Mouse (Mus musculus) kidney, adult 2 months (tissue): ENCODE measurements around the gene Gm16427. TPM values are rescaled to one million over a fixed set of nuclear protein-coding genes. Genes with fewer than 3 reads are reported as not detected.
"Not testable (repeated sequence)": the region's sequence is repeated elsewhere in the genome, so short reads cannot be mapped to it uniquely, and the experiment has no call there.

ENCODE experiments used
- DNase-seq: peaks from one replicate; pipeline ENCODE4 v3.0.0; 2021
- H3K27ac ChIP-seq: fragments of 200-500 bp; 2 replicates; pipeline ENCODE4 v1.5.1; 2012; ENCODE audit warnings: low read depth, low read length, control low read depth, inconsistent platforms; ENCODE audit not compliant: insufficient read depth
- H3K27me3 ChIP-seq: fragments of 200-500 bp; replicated peaks from 2 replicates; pipeline ENCODE4 v1.6.1; 2012; ENCODE audit warnings: mild to moderate bottlenecking, moderate library complexity, low read length, inconsistent platforms; ENCODE audit not compliant: control insufficient read depth, insufficient read depth
- H3K36me3 ChIP-seq: fragments of 200-500 bp; 2 replicates; pipeline ENCODE4 v1.6.1; 2012; ENCODE audit warnings: mild to moderate bottlenecking, moderate library complexity, low read length, inconsistent platforms; ENCODE audit not compliant: control insufficient read depth, insufficient read depth
- H3K4me1 ChIP-seq: fragments of 200-500 bp; 2 replicates; pipeline ENCODE4 v1.6.1; 2011; ENCODE audit warnings: low read length; ENCODE audit not compliant: control insufficient read depth, insufficient read depth
- H3K4me3 ChIP-seq: fragments of 200-500 bp; 2 replicates; pipeline ENCODE4 v1.5.1; 2011; ENCODE audit warnings: mild to moderate bottlenecking, low read depth, low read length, control low read depth; ENCODE audit not compliant: insufficient read depth
- WGBS: fragments of 180-500 bp; shearing (Covaris S2); methylation state at CpG from one replicate; pipeline ENCODE4 v1.1.7; 2018; 5-methylcytosine and 5-hydroxymethylcytosine counted together
- polyA plus RNA-seq: library from polyadenylated mRNA; depleted of rRNA; stranded (reverse); fragments of >200 nt; gene quantifications from 2 replicates; pipeline ENCODE4 v1.2.3, GENCODE M21; 2012; rRNA removed

Gene Gm16427
- not detected in 2 replicates for polyA plus RNA-seq

GRCm38 (mm10) chr5:93540100-93540499 lies at the start of gene Gm16427:
Gene Gm16427, minus strand, starts transcription at chr5:93540200.
- not testable (repeated sequence) for DNase-seq, H3K36me3 ChIP-seq, H3K27ac ChIP-seq, H3K27me3 ChIP-seq, H3K4me1 ChIP-seq, H3K4me3 ChIP-seq
- WGBS = 59% methylated on average over 2 of the region's 3 CpGs

Other genes starting within 250 kb of the Gm16427 start
- not detected in 2 replicates for gene C87414, start 131.4 kb upstream of the Gm16427 start, polyA plus RNA-seq